Mouse (Mus musculus) megakaryocyte, embryonic 14.5 days (primary cell): ENCODE data around the gene Ppfia4.

Experiments used
- FLI1 ChIP-seq: IDR thresholded peaks from 2 replicates; pipeline ENCODE4 v1.6.1; 2012; ENCODE audit warnings: low read length, inconsistent platforms, mixed read lengths
- GATA1 ChIP-seq: IDR thresholded peaks from 3 replicates; pipeline ENCODE4 v1.6.1; 2012; ENCODE audit warnings: mixed read lengths, low read length, inconsistent platforms, borderline replicate concordance

- no peak for TF ChIP-seq GATA1
- no peak for TF ChIP-seq FLI1
Measured at GRCm38 (mm10) chr1:134276823-134277222, 55.9 kb downstream of the Ppfia4 start.
